Mouse (Mus musculus): Measurements from ENCODE around the gene Prkcg.
"Not testable (repeated sequence)": the region's sequence is repeated elsewhere in the genome, so short reads cannot be mapped to it uniquely, and the experiment has no call there.

Gene Prkcg

GRCm38 (mm10) chr7:3290257-3291033 is 1.5 kb downstream of the Prkcg start:
- DNase-seq (ENCODE audit: low read depth, low spot score) = peak; percentile 97

GRCm38 (mm10) chr7:3291197-3291596 is 2.2 kb downstream of the Prkcg start:
- DNase-seq (ENCODE audit: low read depth, low spot score) = peak; percentile 89

- DNase-seq (ENCODE audit: low read depth, low spot score) = no peak
Observed at GRCm38 (mm10) chr7:3291764-3292163, 2.8 kb downstream of the Prkcg start.

GRCm38 (mm10) chr7:3292271-3292670 is 3.3 kb downstream of the Prkcg start:
- DNase-seq (ENCODE audit: low read depth, low spot score) = not testable (repeated sequence)

- peak; percentile 98 for DNase-seq (ENCODE audit: low read depth, low spot score)
Observed at GRCm38 (mm10) chr7:3292791-3293190, 3.8 kb downstream of the Prkcg start.

- no peak for DNase-seq (ENCODE audit: low read depth, low spot score)
Observed at GRCm38 (mm10) chr7:3294794-3295193, 5.8 kb downstream of the Prkcg start.

DNA sequence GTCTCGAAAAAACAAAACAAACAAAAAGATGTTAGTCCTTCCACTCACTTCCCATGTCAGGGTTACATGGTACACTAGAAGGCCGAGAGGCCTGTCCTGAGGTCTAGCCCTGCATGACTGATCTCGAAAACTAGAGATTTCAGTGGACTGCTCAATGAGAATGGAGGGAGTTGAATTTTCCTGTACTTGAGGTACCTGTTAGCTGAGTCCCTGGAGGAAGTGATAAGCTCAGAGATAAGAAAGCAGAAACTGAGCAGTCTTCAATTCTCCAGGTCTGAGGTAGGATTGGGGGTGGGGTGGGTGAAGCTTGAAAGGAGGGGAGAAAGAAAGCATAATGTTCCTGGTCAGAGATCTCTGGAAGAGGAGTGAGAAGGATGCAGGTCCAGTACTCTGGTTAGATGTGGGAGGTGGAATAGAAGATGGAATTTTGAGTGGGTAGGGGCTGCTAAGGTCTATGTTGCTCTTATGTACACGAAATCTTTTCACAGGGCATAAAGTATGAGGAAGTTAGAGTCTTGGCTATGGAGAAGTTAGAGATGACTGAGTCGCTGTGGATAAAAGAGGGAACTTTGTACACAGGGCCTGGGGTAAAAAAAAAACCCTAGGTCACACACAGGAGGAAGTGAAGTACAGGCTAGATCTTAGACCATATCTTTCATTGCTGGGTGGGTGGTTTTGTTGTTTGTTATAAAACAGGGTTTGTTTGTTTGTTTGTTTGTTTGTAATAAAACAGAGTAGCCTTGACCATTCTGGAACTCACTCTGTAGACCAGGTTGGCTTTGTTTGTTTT is 6.5 kb downstream of the Prkcg start:
- DNase-seq (ENCODE audit: low read depth, low spot score) = no peak

- no peak for DNase-seq (ENCODE audit: low read depth, low spot score)
Observed at GRCm38 (mm10) chr7:3296711-3297110, 7.7 kb downstream of the Prkcg start.

DNA sequence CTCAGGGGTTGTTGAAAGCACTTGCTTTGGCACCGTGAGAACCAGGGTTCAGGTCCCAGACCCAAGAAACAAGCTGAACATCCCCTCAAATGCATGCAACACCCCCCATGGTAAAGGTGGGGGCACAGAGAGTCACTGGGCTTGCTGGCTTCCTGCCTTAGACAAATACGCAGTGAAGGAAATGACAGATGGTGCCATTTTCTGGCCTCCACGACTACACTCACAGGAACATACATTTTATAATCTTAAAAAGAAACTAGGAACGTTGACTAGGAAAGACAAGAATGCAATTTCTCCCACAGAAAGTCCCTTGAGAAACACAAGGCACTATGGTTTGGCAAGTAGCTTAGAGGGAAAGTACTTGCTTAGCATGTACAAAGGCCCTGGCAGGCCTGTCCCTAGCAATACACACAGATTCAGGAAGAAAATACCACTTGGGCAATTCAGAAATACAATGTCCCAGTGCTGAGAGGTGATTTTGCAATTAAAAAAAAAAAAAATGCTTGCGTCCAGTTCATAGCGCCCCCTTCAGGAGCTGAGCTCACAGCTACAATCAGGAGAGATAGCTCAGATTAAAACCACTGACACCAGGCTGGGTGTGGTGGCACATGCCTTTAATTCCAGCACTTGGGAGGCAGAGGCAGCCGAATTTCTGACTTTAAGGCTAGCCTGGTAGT is 11.1 kb downstream of the Prkcg start:
- peak; percentile 92 for DNase-seq (ENCODE audit: low read depth, low spot score)

DNA sequence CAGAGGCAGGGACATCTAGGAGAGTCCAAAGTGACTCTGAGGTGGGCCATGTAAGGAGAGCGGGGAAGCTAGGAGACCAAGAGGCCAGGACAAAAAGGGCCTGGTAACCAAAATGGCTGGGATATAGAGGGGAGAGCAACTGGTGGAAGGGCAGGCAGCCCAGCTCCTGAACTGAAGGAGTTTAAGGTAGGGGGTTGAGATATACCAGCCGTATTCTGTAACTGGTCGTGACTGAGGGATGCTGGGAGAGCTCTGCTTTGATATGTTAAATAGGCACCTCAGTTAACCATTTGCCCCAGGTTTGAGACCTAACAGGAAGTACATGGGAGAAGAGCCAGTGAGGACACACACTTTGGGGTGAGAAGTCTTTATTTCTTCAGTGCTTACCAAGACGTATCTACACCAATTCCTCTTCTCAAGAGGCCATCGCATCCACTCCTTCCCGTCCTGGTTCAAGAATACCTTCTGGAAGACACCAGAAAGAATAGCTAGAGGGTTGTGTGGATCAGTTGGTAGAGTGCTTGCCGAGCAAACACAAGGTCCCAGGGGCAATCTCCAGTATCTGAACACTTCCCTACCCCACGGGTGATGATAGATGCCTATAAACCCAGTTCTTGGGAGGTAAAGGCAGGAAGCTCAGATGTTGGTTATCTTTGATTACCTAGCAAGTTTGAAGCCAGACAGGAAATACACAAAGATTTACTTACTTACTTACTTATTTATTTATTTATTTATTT is 12.1 kb downstream of the Prkcg start:
- DNase-seq (ENCODE audit: low read depth, low spot score) = peak; percentile 81

- DNase-seq (ENCODE audit: low read depth, low spot score) = peak; percentile 56
Observed at GRCm38 (mm10) chr7:3301628-3302555, 12.9 kb downstream of the Prkcg start.

DNA sequence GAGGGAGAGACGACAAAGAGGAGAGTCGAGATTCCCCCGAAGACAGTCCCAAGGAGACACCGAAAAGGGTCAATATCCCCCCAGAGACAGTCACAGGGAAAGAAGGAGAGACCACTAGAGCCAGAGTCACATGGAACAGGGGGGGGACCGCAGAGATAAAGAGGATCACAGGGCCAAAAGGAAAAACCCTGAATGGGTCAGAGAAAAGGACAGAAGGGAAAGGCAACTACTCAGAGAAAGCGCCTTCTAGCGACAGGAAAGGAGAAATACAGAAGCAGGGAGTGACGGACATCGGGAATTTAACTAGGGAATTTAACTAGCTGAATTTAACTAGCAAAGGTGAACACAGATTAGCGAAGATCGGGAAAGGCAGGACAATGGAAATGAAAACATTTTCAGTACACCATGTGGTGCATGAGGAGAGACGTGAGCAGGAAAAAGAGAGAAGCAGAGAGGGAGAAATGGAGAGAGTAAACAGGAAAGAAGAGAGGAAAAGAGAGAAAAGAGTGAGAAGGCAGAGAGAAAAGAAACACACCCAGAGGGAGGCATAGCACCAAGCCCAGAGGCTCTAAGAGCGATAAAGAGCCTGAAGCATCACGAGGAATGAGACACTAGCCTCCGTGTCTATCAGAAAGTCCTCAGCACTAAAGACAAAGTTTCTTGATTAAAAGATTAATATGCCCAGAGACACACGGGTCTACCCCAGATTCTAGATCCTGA is 13.7 kb downstream of the Prkcg start:
- DNase-seq (ENCODE audit: low read depth, low spot score) = peak; percentile 79

DNA sequence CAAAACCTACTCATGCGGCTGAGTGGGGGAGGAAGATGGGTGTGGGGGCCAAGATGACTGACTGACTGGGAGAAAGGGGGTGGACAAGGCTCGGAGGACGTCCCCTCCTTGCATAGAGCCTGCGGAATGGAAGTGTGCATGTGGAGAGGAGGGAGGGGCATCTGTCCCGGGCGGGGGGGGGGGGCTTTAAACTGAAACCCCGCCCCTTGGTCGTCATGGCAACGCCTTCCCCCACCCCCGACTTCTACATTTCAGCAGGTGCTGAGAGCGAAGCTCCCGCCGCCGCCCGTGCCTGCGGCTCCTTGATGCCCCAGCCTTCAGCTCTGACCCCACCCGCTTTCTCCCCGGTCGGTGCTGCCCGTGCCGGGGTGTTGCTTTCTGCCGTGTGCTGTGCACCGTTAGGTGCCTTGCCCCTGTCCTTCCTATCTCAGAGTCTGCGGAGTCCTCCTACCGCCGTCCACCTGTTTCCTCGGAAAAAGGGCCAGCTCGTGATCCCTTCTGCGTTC is 14.3 kb downstream of the Prkcg start:
- DNase-seq (ENCODE audit: low read depth, low spot score) = peak; percentile 89

GRCm38 (mm10) chr7:3303789-3304188 is 14.8 kb downstream of the Prkcg start:
- no peak for DNase-seq (ENCODE audit: low read depth, low spot score)

DNA sequence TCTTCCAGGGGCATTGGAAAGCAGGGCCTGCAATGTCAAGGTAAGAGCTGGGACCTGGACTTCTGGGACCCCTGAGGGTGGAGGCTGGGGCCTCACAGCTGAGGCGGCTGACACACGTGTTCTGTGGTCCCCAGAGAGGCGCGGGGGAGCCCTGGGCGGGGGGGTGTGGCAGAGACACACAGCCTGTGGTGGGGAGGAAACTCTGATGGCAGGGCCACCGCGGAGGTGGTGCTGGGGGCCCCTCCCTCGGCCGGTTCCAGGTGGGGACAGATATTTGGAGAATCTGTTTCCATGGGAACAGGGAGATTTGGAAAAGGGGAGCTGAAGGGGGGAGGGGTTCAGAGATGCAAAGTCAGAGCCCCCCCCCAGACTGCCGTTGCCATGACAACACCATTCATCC is 15.3 kb downstream of the Prkcg start:
- no peak for DNase-seq (ENCODE audit: low read depth, low spot score)

- no peak for DNase-seq (ENCODE audit: low read depth, low spot score)
Observed at GRCm38 (mm10) chr7:3306400-3306799, 17.4 kb downstream of the Prkcg start.

DNA sequence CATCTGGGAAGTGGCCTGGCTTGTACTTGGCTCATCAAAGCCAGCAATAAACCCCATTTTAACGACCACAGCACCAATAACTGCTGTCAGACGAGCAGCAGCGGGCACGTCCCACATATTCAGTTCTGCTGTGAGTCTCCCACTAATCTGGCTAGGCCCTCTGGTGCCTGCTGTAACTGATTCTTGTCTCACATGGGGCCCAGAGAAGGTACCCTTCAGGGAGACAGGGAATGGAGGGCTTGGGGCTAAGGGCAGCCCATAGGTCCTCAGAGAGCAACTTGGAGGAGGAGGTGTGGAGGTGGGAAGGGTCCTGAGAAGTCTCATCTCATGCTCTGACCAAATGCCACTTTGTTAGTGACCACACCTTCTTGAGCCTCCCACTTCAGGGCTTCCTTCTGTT is 19.7 kb downstream of the Prkcg start:
- no peak for DNase-seq (ENCODE audit: low read depth, low spot score)

- DNase-seq (ENCODE audit: low read depth, low spot score) = no peak
Observed at GRCm38 (mm10) chr7:3310233-3310632, 21.3 kb downstream of the Prkcg start.

DNA sequence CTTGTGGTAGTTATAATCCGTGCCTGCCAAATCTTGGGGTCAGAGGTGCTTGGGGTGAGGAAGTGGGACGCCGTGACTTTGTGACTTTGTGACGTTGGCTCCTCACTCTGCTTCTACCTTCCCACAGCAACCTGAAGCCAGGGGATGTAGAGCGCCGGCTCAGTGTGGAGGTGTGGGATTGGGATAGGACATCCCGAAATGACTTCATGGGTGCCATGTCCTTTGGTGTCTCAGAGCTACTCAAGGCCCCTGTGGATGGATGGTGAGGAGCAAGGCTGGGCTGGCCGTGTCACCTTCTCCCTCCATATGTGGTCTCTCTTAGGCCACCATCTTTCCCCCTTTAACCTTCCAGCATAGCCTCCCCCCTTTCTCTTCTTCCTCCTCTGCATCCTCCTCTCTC is 24.6 kb downstream of the Prkcg start:
- no peak for DNase-seq (ENCODE audit: low read depth, low spot score)

DNA sequence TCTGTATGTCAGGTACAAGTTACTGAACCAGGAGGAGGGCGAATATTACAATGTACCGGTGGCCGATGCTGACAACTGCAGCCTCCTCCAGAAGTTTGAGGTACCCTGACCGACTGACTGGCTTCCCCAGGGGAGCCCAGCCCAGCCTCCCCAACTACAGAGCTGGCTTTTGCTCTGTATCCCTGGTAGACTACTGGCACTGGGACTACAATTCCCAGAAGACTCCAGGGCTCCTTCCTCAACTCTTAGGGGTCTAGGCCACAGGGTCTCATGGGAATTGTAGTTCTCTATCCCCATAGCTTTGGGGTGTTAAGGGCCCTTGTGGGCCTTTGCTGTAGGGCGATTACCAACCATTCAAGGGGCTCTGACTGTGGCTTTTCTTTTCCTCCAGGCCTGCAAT is 25.1 kb downstream of the Prkcg start:
- DNase-seq (ENCODE audit: low read depth, low spot score) = no peak
